Mouse (Mus musculus) layer of hippocampus, adult 18-20 months (tissue): ENCODE measurements at regions not wholly inside any gene's neighbourhood (a gene's known extent, or its start where the extent isn't known, plus 50 kb on each side); places are given as distances from the start of the nearest gene placed in this dataset.

ENCODE experiments used
- DNase-seq, 2 experiments: peaks; one replicate each; pipeline ENCODE4 v3.0.0; 2022; ENCODE audit warnings: low spot score in 2 of 2

DNA sequence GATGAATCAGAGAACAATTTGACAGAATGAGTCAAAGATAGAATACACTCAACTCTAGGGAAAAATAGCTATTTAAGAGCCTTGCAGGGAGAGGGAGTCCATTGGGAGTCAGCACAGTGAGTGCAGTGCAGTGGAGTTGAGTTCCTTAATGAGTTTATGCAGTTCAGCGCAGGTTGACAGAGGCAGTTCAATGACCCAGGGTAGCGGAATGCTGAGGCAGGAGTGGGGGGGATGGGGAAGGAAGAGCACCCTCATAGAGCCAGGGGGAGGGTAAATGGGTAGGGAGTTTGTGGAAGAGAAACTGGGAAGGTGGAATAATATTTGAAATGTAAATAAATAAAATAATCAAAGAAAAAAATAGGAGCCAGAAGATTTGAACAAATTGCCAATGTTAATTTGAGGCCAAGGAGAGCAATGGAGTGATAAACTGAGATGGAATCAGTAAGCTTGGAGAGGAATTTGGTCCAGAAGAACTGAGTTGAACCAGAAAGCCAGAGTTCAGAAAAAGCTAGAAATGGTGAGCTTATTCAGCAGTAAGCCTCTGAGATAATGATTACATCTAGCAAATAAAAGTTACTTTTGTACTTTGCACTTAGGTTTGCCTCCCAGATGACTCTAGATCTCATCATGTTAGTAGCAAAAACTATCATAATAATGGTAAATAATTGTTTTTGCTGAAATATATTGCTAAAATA, 209.6 kb upstream of the Nrg3 start:
- no peak for DNase-seq

- DNase-seq: no peak
Measured at GRCm38 (mm10) chr14:39678228-39678627, 205.3 kb upstream of the Nrg3 start.

DNA sequence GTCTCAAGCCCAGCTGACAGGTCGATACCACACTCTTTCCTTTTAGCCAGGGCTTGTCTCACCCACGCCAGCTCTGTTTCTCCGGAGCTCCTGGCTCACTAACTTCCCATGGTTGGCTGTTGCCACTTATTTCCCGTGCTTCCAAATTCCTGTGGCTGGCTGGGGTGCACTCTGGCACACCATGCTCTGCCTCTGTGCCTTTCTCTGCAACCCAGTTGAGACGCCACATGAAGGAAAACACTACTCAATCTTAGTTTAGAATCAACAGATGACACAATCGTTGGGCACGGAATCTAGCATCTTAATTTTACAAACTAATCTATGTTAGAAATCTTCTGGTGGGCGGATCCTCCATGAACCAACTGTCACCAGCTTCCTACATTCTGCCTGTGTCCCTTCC, 204.7 kb upstream of the Nrg3 start:
- peak; percentile 2 to 44 for DNase-seq

GRCm38 (mm10) chr14:39638776-39639175, 165.9 kb upstream of the Nrg3 start:
- no peak for DNase-seq
